14 mouse cellular contexts compared by ENCODE assay signal in genomic region chr10:59090622-59090971, GRCm38 (mm10).
A peak's percentile ranks its signal among the peaks of the same experiment; 100 is the strongest.
DNase-seq lines count a peak whose midpoint lies in the region; ATAC-seq lines count a peak whose summit lies in the region.
"Had no signal": no experiment of that assay in that cellular context is flagged by ENCODE, and none has a peak within 500 bp of the region (broad histone marks: within the 10 kb centered on the region; RNA-seq: fewer than 3 reads in every experiment).

No protein-coding gene starts in this region.

- peak overlapping the region; percentile 77 for H3K27ac ChIP-seq in forebrain, embryonic 10.5 days
- H3K27ac ChIP-seq in forebrain, embryonic 13.5 days: peak overlapping the region; percentile 92
- peak overlapping the region; percentile 84 for H3K27ac ChIP-seq in hindbrain, embryonic 14.5 days
- peak overlapping the region; percentile 83 for H3K27ac ChIP-seq in midbrain, embryonic 15.5 days
- H3K27ac ChIP-seq: embryonic facial prominence, embryonic 12.5 days; liver, embryonic 13.5 days had no signal

- H3K4me1 ChIP-seq in forebrain, embryonic 10.5 days: peaks cover 50% of the 10 kb centered on the region
- peaks cover 63% of the 10 kb centered on the region for H3K4me1 ChIP-seq in forebrain, embryonic 13.5 days
- peaks cover 52% of the 10 kb centered on the region for H3K4me1 ChIP-seq in hindbrain, embryonic 14.5 days (replicated peaks; ENCODE audit: control insufficient read depth, insufficient read depth, low read length)
- H3K4me1 ChIP-seq in midbrain, embryonic 15.5 days: peaks cover 43% of the 10 kb centered on the region
- H3K4me1 ChIP-seq: liver, embryonic 13.5 days had no signal

- no peaks in the 10 kb centered on the region for H3K36me3 ChIP-seq in forebrain, embryonic 10.5 days (replicated peaks)
- H3K36me3 ChIP-seq in forebrain, embryonic 13.5 days (ENCODE audit: poor library complexity, severe bottlenecking): peaks cover 17% of the 10 kb centered on the region
- H3K36me3 ChIP-seq in hindbrain, embryonic 14.5 days (replicated peaks; ENCODE audit: control insufficient read depth, insufficient read depth): no peaks in the 10 kb centered on the region
- H3K36me3 ChIP-seq in midbrain, embryonic 15.5 days (replicated peaks): no peaks in the 10 kb centered on the region
- H3K36me3 ChIP-seq: embryonic facial prominence, embryonic 12.5 days; heart, embryonic 12.5 days; liver, embryonic 13.5 days had no signal

- H3K27me3 ChIP-seq in forebrain, embryonic 10.5 days (ENCODE audit: poor library complexity, severe bottlenecking): no peaks in the 10 kb centered on the region
- no peaks in the 10 kb centered on the region for H3K27me3 ChIP-seq in forebrain, embryonic 13.5 days
- no peaks in the 10 kb centered on the region for H3K27me3 ChIP-seq in hindbrain, embryonic 14.5 days (ENCODE audit: control insufficient read depth, insufficient read depth, low read length)
- no peaks in the 10 kb centered on the region; the same call in 1 of the 2 replicates for H3K27me3 ChIP-seq in midbrain, embryonic 15.5 days (replicated peaks)
- H3K27me3 ChIP-seq: embryonic facial prominence, embryonic 12.5 days; liver, embryonic 13.5 days had no signal

- peak overlapping the region; percentile 5; the same call in 1 of the 2 replicates for H3K4me3 ChIP-seq in forebrain, embryonic 10.5 days
- H3K4me3 ChIP-seq in forebrain, embryonic 13.5 days: no peak overlapping the region; the same call in 1 of the 2 replicates
- H3K4me3 ChIP-seq in hindbrain, embryonic 14.5 days (replicated peaks; ENCODE audit: low read length): no peak overlapping the region
- no peak overlapping the region for H3K4me3 ChIP-seq in midbrain, embryonic 15.5 days
- H3K4me3 ChIP-seq: embryonic facial prominence, embryonic 12.5 days; heart, embryonic 12.5 days; liver, embryonic 13.5 days; megakaryocyte, embryonic 14.5 days had no signal

- peak overlapping the region; percentile 45 for H3K4me2 ChIP-seq in forebrain, embryonic 13.5 days
- H3K4me2 ChIP-seq in hindbrain, embryonic 14.5 days (replicated peaks): peak overlapping the region; percentile 6
- H3K4me2 ChIP-seq in midbrain, embryonic 15.5 days: peak overlapping the region; percentile 28
- H3K4me2 ChIP-seq: embryonic facial prominence, embryonic 12.5 days; heart, embryonic 12.5 days; liver, embryonic 13.5 days had no signal

- peak; percentile 84 for ATAC-seq in forebrain, embryonic 13.5 days
- peak; percentile 76 for ATAC-seq in hindbrain, embryonic 14.5 days (ENCODE audit: low FRiP score)
- ATAC-seq in midbrain, embryonic 15.5 days (replicated peaks): peak; percentile 75

- WGBS in forebrain, embryonic 10.5 days: 67% methylated on average over 7 of the region's 7 CpGs
- WGBS in forebrain, embryonic 13.5 days: 13% methylated on average over 7 of the region's 7 CpGs
- WGBS in hindbrain, embryonic 14.5 days: 9% methylated on average over 7 of the region's 7 CpGs
- 15% methylated on average over 7 of the region's 7 CpGs for WGBS in midbrain, embryonic 15.5 days

- DNase-seq in forebrain, embryonic 10.5 days (ENCODE audit: extremely low spot score, low spot score): no peak
- no peak for DNase-seq in hindbrain, embryonic 14.5 days (ENCODE audit: low spot score)
- DNase-seq in gastrocnemius, postnatal 4 days (ENCODE audit: low spot score in 2 of 2): no peak
- no peak for DNase-seq in embryo, embryonic 9.5 days (ENCODE audit: extremely low spot score)
- no peak for DNase-seq in kidney, postnatal 25 days
- DNase-seq: cerebellum, adult 9-10 months; gastrocnemius, postnatal 36 days; liver, embryonic 13.5 days; thymus, adult 18-20 months had no signal

- H3K9ac ChIP-seq in forebrain, embryonic 13.5 days: no peak overlapping the region
- H3K9ac ChIP-seq in hindbrain, embryonic 14.5 days: no peak overlapping the region
- no peak overlapping the region for H3K9ac ChIP-seq in midbrain, embryonic 15.5 days
- H3K9ac ChIP-seq: embryonic facial prominence, embryonic 12.5 days; heart, embryonic 12.5 days; liver, embryonic 13.5 days had no signal

- H3K9me3 ChIP-seq in forebrain, embryonic 10.5 days: no peaks in the 10 kb centered on the region
- H3K9me3 ChIP-seq in forebrain, embryonic 13.5 days (replicated peaks): no peaks in the 10 kb centered on the region
- H3K9me3 ChIP-seq in hindbrain, embryonic 14.5 days (ENCODE audit: control insufficient read depth, low read length): no peaks in the 10 kb centered on the region
- no peaks in the 10 kb centered on the region for H3K9me3 ChIP-seq in midbrain, embryonic 15.5 days
- H3K9me3 ChIP-seq: embryonic facial prominence, embryonic 12.5 days; heart, embryonic 12.5 days; liver, embryonic 13.5 days; megakaryocyte, embryonic 14.5 days had no signal
